Mouse (Mus musculus): ENCODE data around the gene Pbdc1. TPM values are rescaled to one million over a fixed set of nuclear protein-coding genes. Genes with fewer than 3 reads are reported as not detected.
"Not testable (repeated sequence)": the region's sequence is repeated elsewhere in the genome, so short reads cannot be mapped to it uniquely, and the experiment has no call there.

The Pbdc1 gene
- 84.9 and 88.9 TPM in 2 replicates for polyA plus RNA-seq (2016; fragmentation: Nextera tagmentation; extraction: Ambion mirVana)

DNA sequence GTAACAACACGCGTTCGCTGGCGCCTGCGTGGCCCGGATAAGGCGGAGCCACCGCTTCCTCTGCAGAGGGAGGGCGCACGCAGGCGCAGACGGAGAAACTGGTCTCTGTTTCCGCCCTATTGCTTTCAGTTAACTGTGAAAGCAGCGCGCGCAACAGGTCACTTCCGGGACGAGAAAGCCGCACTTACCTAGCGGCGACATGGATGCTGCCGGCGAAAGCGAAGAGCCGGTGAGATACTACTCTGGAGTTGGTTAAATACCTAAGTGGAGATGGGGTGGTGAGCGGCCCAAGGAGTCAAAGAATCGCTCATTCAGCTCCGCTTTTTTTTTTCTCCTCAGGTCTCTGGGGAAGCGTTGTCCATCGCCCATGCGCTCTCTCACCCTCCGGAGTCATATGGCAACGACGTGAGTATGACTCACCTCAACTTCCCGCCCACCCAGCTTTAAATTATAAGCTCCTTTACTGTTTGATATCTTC is at the start of gene Pbdc1:
Pbdc1 (plus strand) TSS at position 142 of the 478 bp plus-strand sequence.
- WGBS: 2% methylated on average over 35 of the region's 35 CpGs
- Histone ChIP-seq H3K36me3 (replicated peaks) (peaks cover 29% of the 10 kb centered on the region), H3K27ac (replicated peaks) (peak within 1 kb of the TSS; percentile 81), H3K9me3 (no peaks in the 10 kb centered on the region), H3K27me3 (replicated peaks; ENCODE audit: low read depth, poor library complexity, severe bottlenecking) (peaks cover 8% of the 10 kb centered on the region; the same call in 1 of the 2 replicates), H3K4me1 (no peaks in the 10 kb centered on the region), H3K4me3 (peak within 1 kb of the TSS; percentile 65)
- DNase-seq (ENCODE audit: low spot score): peak; percentile 92

DNA sequence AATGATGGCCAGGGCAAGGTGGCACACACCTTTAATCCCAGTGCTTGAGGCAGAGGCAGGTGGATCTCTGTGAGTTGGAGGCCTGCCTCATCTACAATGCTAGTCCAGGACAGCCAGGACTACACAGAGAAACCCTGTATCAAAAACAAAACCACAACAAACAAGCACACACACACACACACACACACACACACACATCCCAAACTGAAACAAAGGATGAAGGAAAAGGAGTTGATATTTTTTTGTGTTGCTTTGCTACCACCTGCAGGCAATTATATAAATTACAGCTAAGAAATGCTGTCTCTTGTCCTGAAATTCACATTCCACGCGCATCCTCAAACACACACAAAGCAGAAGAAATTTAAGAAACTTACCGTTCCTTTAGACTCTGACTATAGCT is 41.9 kb upstream of the Pbdc1 start:
- peaks cover 24% of the 10 kb centered on the region for H3K36me3 ChIP-seq (replicated peaks)
- H3K4me3 ChIP-seq: no peak overlapping the region
- peaks cover 22% of the 10 kb centered on the region for H3K27me3 ChIP-seq (replicated peaks; ENCODE audit: low read depth, poor library complexity, severe bottlenecking)
- H3K4me1 ChIP-seq: no peaks in the 10 kb centered on the region
- WGBS: 90% methylated on average over 3 of the region's 3 CpGs
- no peaks in the 10 kb centered on the region for H3K9me3 ChIP-seq
- DNase-seq (ENCODE audit: low spot score): no peak
- no peak overlapping the region for H3K27ac ChIP-seq (replicated peaks)

DNA sequence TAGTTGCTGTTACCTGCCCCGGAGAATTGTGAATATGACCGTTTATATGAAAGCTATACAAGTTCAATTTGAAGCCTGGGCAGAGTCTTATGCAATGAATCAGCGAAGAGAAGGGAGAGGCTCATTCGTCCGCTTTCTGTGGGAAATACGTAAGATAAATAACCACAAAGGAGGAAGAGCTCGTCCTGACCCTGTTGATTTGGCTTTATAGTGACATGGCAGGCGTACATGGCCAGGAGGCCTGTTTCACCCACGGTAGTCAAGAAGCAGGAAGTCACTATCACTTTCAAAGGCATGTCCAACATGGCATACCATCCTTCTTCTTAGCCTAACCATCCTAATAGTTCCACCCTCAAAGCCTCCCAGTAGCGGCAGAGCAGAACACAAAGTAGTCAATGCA is 15.3 kb upstream of the Pbdc1 start:
- Histone ChIP-seq H3K27me3 (replicated peaks; ENCODE audit: low read depth, poor library complexity, severe bottlenecking) (peaks cover 9% of the 10 kb centered on the region; the same call in 1 of the 2 replicates), H3K4me3 (no peak overlapping the region), H3K4me1 (peaks cover 6% of the 10 kb centered on the region), H3K36me3 (replicated peaks) (peaks cover 91% of the 10 kb centered on the region), H3K9me3 (no peaks in the 10 kb centered on the region), H3K27ac (replicated peaks) (no peak overlapping the region)
- WGBS: 89% methylated on average over 10 of the region's 10 CpGs
- no peak for DNase-seq (ENCODE audit: low spot score)

DNA sequence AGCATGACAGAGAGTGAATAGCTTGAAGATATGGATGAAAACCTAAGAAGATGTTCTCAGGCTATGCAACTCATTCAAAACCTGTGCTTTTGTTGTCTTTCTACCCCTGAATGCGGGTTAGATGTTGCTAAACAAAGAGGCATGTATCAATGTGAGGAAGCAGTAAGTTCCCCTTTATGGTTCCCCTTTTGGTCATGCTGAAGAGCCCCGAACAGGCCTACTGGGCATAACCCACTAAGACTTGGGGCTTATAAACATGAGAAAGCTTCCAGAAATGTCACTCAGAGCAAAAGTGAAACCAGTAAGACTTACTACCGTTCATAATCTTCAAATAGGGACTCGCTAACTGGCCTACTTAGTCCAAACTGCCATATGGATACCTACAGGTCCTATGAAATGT is 14.8 kb upstream of the Pbdc1 start:
- WGBS: 92% methylated on average over 4 of the region's 4 CpGs
- Histone ChIP-seq H3K4me1 (peaks cover 6% of the 10 kb centered on the region), H3K36me3 (replicated peaks) (peaks cover 86% of the 10 kb centered on the region), H3K27me3 (replicated peaks; ENCODE audit: low read depth, poor library complexity, severe bottlenecking) (peaks cover 9% of the 10 kb centered on the region; the same call in 1 of the 2 replicates), H3K4me3 (no peak overlapping the region), H3K27ac (replicated peaks) (no peak overlapping the region), H3K9me3 (no peaks in the 10 kb centered on the region)
- DNase-seq (ENCODE audit: low spot score): no peak

DNA sequence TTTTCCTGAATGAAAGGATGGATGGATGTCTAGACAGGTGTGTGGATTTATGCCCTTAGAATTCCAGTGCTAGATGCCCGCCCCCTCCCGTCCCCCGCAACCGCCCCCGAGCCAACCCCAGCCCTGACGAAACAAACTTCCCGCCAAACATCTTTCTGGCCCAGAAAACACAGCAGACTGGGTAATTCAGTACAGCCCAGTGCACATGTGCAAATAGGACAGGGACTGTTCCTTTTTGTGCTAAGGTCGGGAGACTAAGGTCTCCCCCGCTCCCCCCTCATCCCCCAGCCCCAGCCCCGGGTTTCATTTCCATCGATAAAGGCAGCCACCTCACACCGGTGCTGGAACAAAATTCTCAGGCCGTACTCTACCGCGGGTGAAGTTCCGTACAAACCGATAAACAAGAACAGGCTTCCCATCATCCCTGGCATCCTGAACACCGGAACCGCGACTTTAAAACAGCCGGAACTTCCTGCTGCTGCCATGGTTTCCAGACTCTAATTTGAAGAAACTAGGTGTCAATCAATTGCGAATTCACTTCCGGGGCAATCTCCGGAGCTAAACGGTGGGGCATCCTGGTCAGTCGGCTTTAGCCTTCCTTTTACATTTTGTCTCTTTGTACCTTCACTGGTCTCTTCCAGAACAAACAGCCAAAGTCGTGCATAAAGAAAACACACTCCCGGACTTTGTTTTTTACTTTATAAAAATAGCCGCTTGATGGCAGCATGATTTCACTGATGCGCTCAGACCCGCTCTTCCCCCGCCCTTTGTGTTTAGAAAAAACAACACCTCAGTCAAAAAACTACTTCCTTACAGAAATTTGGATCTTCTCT is 9.7 kb upstream of the Pbdc1 start:
- Histone ChIP-seq H3K9me3 (no peaks in the 10 kb centered on the region), H3K27ac (replicated peaks) (peak overlapping the region; percentile 85), H3K36me3 (replicated peaks) (peaks cover 35% of the 10 kb centered on the region), H3K4me3 (peak overlapping the region; percentile 72), H3K27me3 (replicated peaks; ENCODE audit: low read depth, poor library complexity, severe bottlenecking) (no peaks in the 10 kb centered on the region), H3K4me1 (peaks cover 6% of the 10 kb centered on the region)
- 1% methylated on average over 32 of the region's 32 CpGs for WGBS
- peak; percentile 81 for DNase-seq (ENCODE audit: low spot score)

DNA sequence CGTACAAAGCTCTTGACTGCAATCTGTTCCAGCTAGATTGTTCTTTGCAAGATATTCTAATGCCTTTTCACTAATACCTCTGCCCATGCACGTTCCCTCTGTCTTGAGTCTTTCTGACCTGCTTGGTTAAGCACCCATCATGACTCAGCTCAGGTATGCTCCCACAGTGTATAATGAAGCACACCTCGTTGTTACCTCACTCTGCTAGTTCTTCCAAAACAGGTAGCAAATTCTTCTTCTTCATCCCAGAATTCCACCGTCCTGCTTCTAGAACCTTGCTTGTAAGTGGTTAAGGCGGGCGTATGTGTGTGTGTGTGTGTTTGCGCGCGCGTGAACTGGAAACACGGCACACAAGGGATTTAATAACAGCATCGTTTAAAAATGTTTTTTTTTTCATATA is 405 bp upstream of the Pbdc1 start:
- Histone ChIP-seq H3K4me3 (peak overlapping the region; percentile 65), H3K27me3 (replicated peaks; ENCODE audit: low read depth, poor library complexity, severe bottlenecking) (peaks cover 6% of the 10 kb centered on the region; the same call in 1 of the 2 replicates), H3K36me3 (replicated peaks) (peaks cover 25% of the 10 kb centered on the region), H3K4me1 (no peaks in the 10 kb centered on the region), H3K27ac (replicated peaks) (peak overlapping the region; percentile 81), H3K9me3 (no peaks in the 10 kb centered on the region)
- WGBS: 8% methylated on average over 12 of the region's 12 CpGs
- no peak for DNase-seq (ENCODE audit: low spot score)

DNA sequence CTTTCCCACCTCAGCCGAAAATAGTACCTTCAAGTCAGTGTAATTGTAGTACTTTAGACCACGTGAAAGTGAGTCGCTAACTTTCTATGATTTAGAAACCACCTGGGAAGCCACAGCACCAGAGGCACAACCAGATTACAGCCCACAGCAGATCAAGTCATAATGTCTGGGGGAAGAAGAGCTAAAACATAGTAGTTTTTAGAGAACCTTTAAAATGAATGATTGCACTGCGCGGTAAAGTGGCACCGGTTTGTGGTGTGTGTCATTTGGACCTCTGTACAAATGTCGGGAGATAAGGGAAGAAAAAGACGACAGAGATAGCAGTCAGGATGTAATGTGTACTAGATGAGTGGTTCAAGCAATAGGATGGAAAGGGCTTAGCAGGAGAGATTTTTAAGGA is 540 bp downstream of the Pbdc1 start:
- H3K9me3 ChIP-seq: no peaks in the 10 kb centered on the region
- peaks cover 33% of the 10 kb centered on the region for H3K36me3 ChIP-seq (replicated peaks)
- DNase-seq (ENCODE audit: low spot score): no peak
- H3K27me3 ChIP-seq (replicated peaks; ENCODE audit: low read depth, poor library complexity, severe bottlenecking): peaks cover 8% of the 10 kb centered on the region; the same call in 1 of the 2 replicates
- 10% methylated on average over 8 of the region's 8 CpGs for WGBS
- no peaks in the 10 kb centered on the region for H3K4me1 ChIP-seq
- peak overlapping the region; percentile 65 for H3K4me3 ChIP-seq
- peak overlapping the region; percentile 81 for H3K27ac ChIP-seq (replicated peaks)

DNA sequence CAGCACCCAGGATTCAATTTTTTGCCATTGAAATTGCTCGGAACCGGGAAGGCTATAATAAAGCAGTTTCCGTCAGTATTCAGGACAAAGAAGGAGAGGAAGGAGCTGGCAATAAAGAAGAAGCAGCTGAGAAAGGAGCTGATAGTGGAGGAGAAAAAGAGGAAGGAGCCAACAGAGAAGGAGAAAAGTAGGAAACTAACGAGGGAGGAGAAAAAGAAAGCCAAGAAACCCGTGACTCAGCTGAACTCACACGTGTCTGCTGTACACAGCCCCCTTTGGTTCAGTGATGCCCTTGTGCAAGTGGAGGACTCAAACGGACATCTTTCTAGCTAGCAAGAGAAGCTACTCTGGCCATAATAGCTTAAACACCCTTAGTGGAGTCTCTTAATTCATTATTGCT is 3.5 kb downstream of the Pbdc1 start:
- not testable (repeated sequence) for H3K9me3 ChIP-seq; H3K4me1 ChIP-seq; DNase-seq (ENCODE audit: low spot score); H3K4me3 ChIP-seq; H3K27ac ChIP-seq (replicated peaks)
- peaks cover 56% of the 10 kb centered on the region for H3K36me3 ChIP-seq (replicated peaks)
- peaks cover 27% of the 10 kb centered on the region for H3K27me3 ChIP-seq (replicated peaks; ENCODE audit: low read depth, poor library complexity, severe bottlenecking)
- WGBS: 90% methylated on average over 7 of the region's 7 CpGs

DNA sequence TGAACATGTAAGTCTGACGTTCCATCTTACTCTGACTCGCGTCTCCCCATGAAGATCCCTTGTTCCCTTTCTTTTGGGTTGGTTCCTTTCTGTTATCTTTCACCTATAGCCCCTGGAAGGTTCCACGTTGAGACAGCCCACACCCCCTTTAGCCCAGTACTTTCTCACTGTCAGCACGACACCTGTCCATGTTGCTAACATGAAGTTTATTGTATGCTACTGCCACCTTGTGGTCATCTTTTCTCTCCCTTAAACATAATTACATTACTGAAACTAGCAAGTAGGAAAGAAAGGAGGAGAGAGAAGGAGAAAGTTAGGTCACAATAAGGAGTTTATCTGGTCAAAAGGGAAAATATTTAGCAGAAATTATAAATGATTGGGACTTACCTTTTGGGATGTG is 24.6 kb downstream of the Pbdc1 start:
- 53% methylated on average over 5 of the region's 5 CpGs for WGBS
- no peak for DNase-seq (ENCODE audit: low spot score)

DNA sequence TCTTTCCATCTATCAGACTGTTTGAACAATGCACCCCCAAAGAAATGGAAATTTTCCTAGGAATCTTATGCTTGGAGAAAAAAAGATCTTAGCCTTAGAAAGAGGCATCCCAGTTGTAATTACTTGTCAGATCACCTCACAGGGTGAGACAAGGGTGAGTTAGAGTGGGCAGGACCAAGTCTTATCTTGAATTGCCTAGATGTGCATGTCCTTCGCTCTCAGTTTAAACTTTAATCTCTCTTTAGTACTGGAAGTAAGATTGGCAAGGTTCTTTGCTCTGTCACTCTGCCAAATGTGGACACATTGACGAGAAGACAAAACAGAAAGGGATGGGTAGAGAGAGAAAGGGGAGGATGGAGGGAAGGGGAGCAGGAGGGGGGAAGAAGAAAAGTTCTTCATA is 35.4 kb downstream of the Pbdc1 start:
- Histone ChIP-seq H3K36me3 (replicated peaks) (no peaks in the 10 kb centered on the region), H3K27me3 (replicated peaks; ENCODE audit: low read depth, poor library complexity, severe bottlenecking) (peaks cover 65% of the 10 kb centered on the region), H3K4me3 (no peak overlapping the region), H3K27ac (replicated peaks) (no peak overlapping the region), H3K4me1 (no peaks in the 10 kb centered on the region), H3K9me3 (no peaks in the 10 kb centered on the region)
- DNase-seq (ENCODE audit: low spot score): no peak
- 88% methylated on average over 2 of the region's 2 CpGs for whole genome bisulfite sequencing

More for the DNA sequence above, 24.6 kb downstream of the Pbdc1 start:
- Histone ChIP-seq H3K4me1 (no peaks in the 10 kb centered on the region), H3K9me3 (no peaks in the 10 kb centered on the region), H3K27me3 (replicated peaks; ENCODE audit: low read depth, poor library complexity, severe bottlenecking) (peaks cover 47% of the 10 kb centered on the region), H3K36me3 (replicated peaks) (peaks cover 9% of the 10 kb centered on the region), H3K4me3 (no peak overlapping the region), H3K27ac (replicated peaks) (no peak overlapping the region)

DNA sequence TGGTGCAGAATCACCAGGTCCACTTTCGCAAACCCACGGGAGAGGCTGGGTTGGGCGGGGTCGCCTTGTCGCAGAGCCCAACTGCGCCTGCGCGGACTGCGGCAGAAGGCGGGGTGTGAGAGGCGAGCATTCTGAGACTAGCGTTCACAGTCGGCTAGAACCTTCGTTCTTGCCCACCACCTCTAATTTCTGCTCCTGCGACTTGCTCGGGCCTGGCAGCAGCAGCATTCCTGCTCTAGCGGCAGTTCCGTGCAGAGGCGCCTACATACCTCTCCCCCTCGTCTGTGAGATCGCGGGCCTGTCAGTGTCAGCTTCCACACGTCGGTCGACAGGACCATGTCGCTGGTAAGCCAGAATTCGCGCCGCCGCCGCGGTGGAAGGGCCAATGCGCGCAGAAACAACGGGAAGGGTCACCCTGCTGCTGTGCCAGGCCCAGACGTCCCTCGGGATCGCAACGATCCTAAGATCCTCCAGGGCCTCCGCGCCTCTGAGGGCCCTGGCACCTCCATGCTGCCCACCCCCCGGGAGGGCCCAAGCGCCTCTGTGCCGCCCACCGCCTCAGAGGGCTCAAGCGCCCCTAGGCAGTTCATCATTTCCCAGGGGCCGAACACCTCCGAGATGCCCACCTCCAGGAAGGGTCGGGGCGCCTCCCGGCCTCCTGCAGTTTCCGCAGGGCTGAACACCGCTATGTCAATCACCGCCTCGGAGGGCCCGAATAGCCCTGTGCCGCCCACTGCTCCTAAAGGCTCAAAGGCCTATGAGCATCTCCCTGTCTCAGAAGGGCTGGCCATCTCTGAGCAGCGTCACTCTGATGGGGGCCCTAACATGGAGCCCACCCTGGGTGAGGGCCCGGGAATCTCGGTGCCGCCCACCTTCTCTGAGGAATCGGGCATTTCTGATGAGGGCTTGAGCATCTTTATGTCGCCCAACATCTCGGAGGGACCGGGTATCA is 41.0 kb downstream of the Pbdc1 start, which contains the start of gene Magee1:
Magee1 (plus strand) TSS at position 104 of the 952 bp plus-strand sequence.
- no peaks in the 10 kb centered on the region; the same call in 1 of the 2 replicates for H3K4me1 ChIP-seq
- no peaks in the 10 kb centered on the region for H3K9me3 ChIP-seq
- H3K4me3 ChIP-seq: peak within 1 kb of the TSS; percentile 68
- peak within 1 kb of the TSS; percentile 32; the same call in 1 of the 2 replicates for H3K27ac ChIP-seq (replicated peaks)
- H3K36me3 ChIP-seq (replicated peaks): peaks cover 8% of the 10 kb centered on the region; the same call in 1 of the 2 replicates
- 16% methylated on average over 65 of the region's 65 CpGs for WGBS
- DNase-seq (ENCODE audit: low spot score): peak; percentile 78
- H3K27me3 ChIP-seq (replicated peaks; ENCODE audit: low read depth, poor library complexity, severe bottlenecking): peaks cover 87% of the 10 kb centered on the region
